23 mouse cellular contexts compared by ENCODE assay signal in the genomic region with DNA sequence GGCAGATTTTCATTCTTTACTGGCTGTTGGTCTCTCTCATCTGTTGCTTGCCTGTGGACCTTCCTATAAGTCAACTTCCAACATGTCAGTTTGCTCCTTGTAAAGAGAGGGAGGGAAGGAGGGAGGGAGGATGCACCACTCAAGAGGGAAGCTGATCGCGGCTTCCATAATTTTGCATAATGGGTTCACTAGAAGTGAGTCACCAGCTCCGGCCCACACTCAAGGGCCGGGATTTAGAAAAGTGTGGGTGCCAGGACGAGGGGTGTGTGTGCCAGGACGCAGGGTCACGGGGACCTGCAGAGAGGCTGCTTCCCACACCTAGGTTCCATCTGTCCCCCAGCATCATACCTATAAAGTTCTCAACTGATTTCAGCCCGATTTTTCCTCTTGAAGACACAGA.
"Had no signal": no experiment of that assay in that cellular context is flagged by ENCODE, and none has a peak within 500 bp of the region (broad histone marks: within the 10 kb centered on the region; RNA-seq: fewer than 3 reads in every experiment).

No protein-coding gene starts in this region.

- H3K9ac ChIP-seq: heart, embryonic 13.5 days; heart, embryonic 15.5 days; hindbrain, embryonic 13.5 days; hindbrain, embryonic 15.5 days; limb, embryonic 12.5 days; liver, embryonic 12.5 days had no signal

- H3K36me3 ChIP-seq: hindbrain, embryonic 15.5 days had no signal

- H3K4me3 ChIP-seq: gastrocnemius, adult 2 months; heart, embryonic 13.5 days; heart, embryonic 15.5 days; hindbrain, embryonic 13.5 days; hindbrain, embryonic 15.5 days; layer of hippocampus, adult 2 months; limb, embryonic 10.5 days; limb, embryonic 12.5 days; liver, embryonic 12.5 days had no signal

- ATAC-seq: hindbrain, postnatal 0 days; intestine, embryonic 16.5 days; liver, embryonic 12.5 days had no signal

- H3K4me2 ChIP-seq: heart, embryonic 11.5 days; heart, embryonic 13.5 days; heart, embryonic 15.5 days; hindbrain, embryonic 13.5 days; hindbrain, embryonic 15.5 days; limb, embryonic 12.5 days; liver, embryonic 12.5 days had no signal

- H3K4me1 ChIP-seq: heart, embryonic 13.5 days; heart, embryonic 15.5 days; hindbrain, embryonic 13.5 days; hindbrain, embryonic 15.5 days; limb, embryonic 10.5 days; limb, embryonic 12.5 days; liver, embryonic 12.5 days had no signal

- H3K9me3 ChIP-seq: heart, embryonic 13.5 days; heart, embryonic 15.5 days; hindbrain, embryonic 13.5 days; hindbrain, embryonic 15.5 days; limb, embryonic 10.5 days; limb, embryonic 12.5 days; liver, embryonic 12.5 days had no signal

- DNase-seq: gastrocnemius, adult 2 months; gastrocnemius, postnatal 10 days; gastrocnemius, postnatal 25 days; heart, adult 18-20 months; heart, postnatal 14 days; heart, postnatal 36 days; kidney, adult 18-20 months; kidney, adult 8-10 months; kidney, postnatal 10 days; kidney, postnatal 25 days; kidney, postnatal 4 days; liver had no signal

- H3K27me3 ChIP-seq: heart, embryonic 13.5 days; heart, embryonic 15.5 days; hindbrain, embryonic 13.5 days; hindbrain, embryonic 15.5 days; limb, embryonic 12.5 days; liver, embryonic 12.5 days had no signal

- H3K27ac ChIP-seq: gastrocnemius, adult 2 months; heart, embryonic 13.5 days; heart, embryonic 15.5 days; hindbrain, embryonic 13.5 days; hindbrain, embryonic 15.5 days; hindbrain, postnatal 0 days; layer of hippocampus, adult 2 months; limb, embryonic 10.5 days; limb, embryonic 12.5 days; liver, embryonic 12.5 days had no signal
